Mouse (Mus musculus) midbrain, embryonic 16.5 days (tissue): ENCODE measurements at regions not wholly inside any gene's neighbourhood (a gene's known extent, or its start where the extent isn't known, plus 50 kb on each side); places are given as distances from the start of the nearest gene placed in this dataset.

ENCODE experiments used
- ATAC-seq: fragments of 200-750 bp; cut with Nextera tagmentation; 2 replicates; pipeline ENCODE4 v1.8.0; 2017; ENCODE audit warnings: moderate TSS enrichment
- H3K27ac ChIP-seq: fragments of 300-500 bp; sonication (generic); 2 replicates; pipeline ENCODE4 v1.5.1; 2014; ENCODE audit warnings: mild to moderate bottlenecking, low read length, mixed read lengths
- H3K27me3 ChIP-seq: fragments of 300-500 bp; sonication (generic); 2 replicates; pipeline ENCODE4 v1.6.1; 2014; ENCODE audit warnings: low read depth, low read length, mixed read lengths; ENCODE audit not compliant: control insufficient read depth, insufficient read depth
- H3K36me3 ChIP-seq: fragments of 300-500 bp; sonication (generic); 2 replicates; pipeline ENCODE4 v1.6.1; 2014; ENCODE audit warnings: mild to moderate bottlenecking, low read length, moderate library complexity, mixed read lengths; ENCODE audit not compliant: control insufficient read depth, insufficient read depth
- H3K4me1 ChIP-seq: fragments of 300-500 bp; sonication (generic); 2 replicates; pipeline ENCODE4 v1.6.1; 2014; ENCODE audit warnings: mild to moderate bottlenecking, low read length, mixed read lengths; ENCODE audit not compliant: control insufficient read depth, insufficient read depth
- H3K4me2 ChIP-seq: fragments of 300-500 bp; sonication (generic); 2 replicates; pipeline ENCODE4 v1.6.1; 2014; ENCODE audit warnings: mild to moderate bottlenecking, low read length, mixed read lengths
- H3K4me3 ChIP-seq: fragments of 300-500 bp; sonication (generic); 2 replicates; pipeline ENCODE4 v1.5.1; 2014; ENCODE audit warnings: low read depth, mild to moderate bottlenecking, low read length, moderate library complexity, mixed read lengths
- H3K9ac ChIP-seq: fragments of 300-500 bp; sonication (generic); 2 replicates; pipeline ENCODE4 v1.6.1; 2014; ENCODE audit warnings: low read depth, low read length, mixed read lengths
- H3K9me3 ChIP-seq: fragments of 300-500 bp; sonication (generic); replicated peaks from 2 replicates; pipeline ENCODE4 v1.6.1; 2014; ENCODE audit warnings: mild to moderate bottlenecking, low read length, mixed read lengths; ENCODE audit not compliant: control insufficient read depth, poor library complexity, severe bottlenecking
- WGBS: fragments of 180-500 bp; shearing (Covaris S2); extraction: QIAGEN DNeasy Blood & Tissue Kit; methylation state at CpG from one replicate; pipeline ENCODE4 v1.1.7; 2014; 5-methylcytosine and 5-hydroxymethylcytosine counted together

GRCm38 (mm10) chr12:94468609-94469008 is 1223.4 kb upstream of the Flrt2 start:
- ATAC-seq: no peak
- Histone ChIP-seq H3K27ac (no peak overlapping the region), H3K4me1 (no peaks in the 10 kb centered on the region), H3K9me3 (no peaks in the 10 kb centered on the region), H3K36me3 (no peaks in the 10 kb centered on the region), H3K4me2 (no peak overlapping the region), H3K4me3 (no peak overlapping the region), H3K27me3 (no peaks in the 10 kb centered on the region), H3K9ac (no peak overlapping the region)
- 87% methylated on average over 3 of the region's 3 CpGs for WGBS

- H3K27me3 ChIP-seq: no peaks in the 10 kb centered on the region
- no peaks in the 10 kb centered on the region for H3K4me1 ChIP-seq
- no peak overlapping the region for H3K27ac ChIP-seq
- H3K4me2 ChIP-seq: no peak overlapping the region
- H3K36me3 ChIP-seq: no peaks in the 10 kb centered on the region
- ATAC-seq: no peak
- no peaks in the 10 kb centered on the region for H3K9me3 ChIP-seq
- 87% methylated on average over 2 of the region's 2 CpGs for WGBS
- H3K4me3 ChIP-seq: no peak overlapping the region
- H3K9ac ChIP-seq: no peak overlapping the region
These were observed 1222.2 kb upstream of the Flrt2 start for GRCm38 (mm10) chr12:94469850-94470249.

GRCm38 (mm10) chr12:94470981-94471380 is 1221.0 kb upstream of the Flrt2 start:
- Histone ChIP-seq H3K27me3 (no peaks in the 10 kb centered on the region), H3K4me1 (no peaks in the 10 kb centered on the region), H3K9ac (no peak overlapping the region), H3K9me3 (no peaks in the 10 kb centered on the region), H3K4me3 (no peak overlapping the region), H3K4me2 (no peak overlapping the region), H3K27ac (no peak overlapping the region), H3K36me3 (no peaks in the 10 kb centered on the region)
- ATAC-seq: 0 out of 2 replicates have a peak, but pooled peaks have one; percentile 32
- WGBS: 33% methylated on average over 1 of the region's 1 CpGs

- no peak for ATAC-seq
- Histone ChIP-seq H3K27ac (no peak overlapping the region), H3K36me3 (no peaks in the 10 kb centered on the region), H3K4me1 (no peaks in the 10 kb centered on the region), H3K9me3 (no peaks in the 10 kb centered on the region), H3K27me3 (no peaks in the 10 kb centered on the region), H3K4me3 (no peak overlapping the region), H3K4me2 (no peak overlapping the region), H3K9ac (no peak overlapping the region)
- WGBS: 87% methylated on average over 2 of the region's 2 CpGs
These were observed 1203.3 kb upstream of the Flrt2 start for GRCm38 (mm10) chr12:94488721-94489120.

- Histone ChIP-seq H3K27me3 (no peaks in the 10 kb centered on the region), H3K9me3 (no peaks in the 10 kb centered on the region), H3K4me1 (no peaks in the 10 kb centered on the region), H3K27ac (no peak overlapping the region), H3K36me3 (no peaks in the 10 kb centered on the region), H3K4me3 (no peak overlapping the region), H3K9ac (no peak overlapping the region), H3K4me2 (no peak overlapping the region)
- no peak for ATAC-seq
- 87% methylated on average over 7 of the region's 7 CpGs for WGBS
These were observed 1183.9 kb upstream of the Flrt2 start for GRCm38 (mm10) chr12:94508099-94508498.

- no peak overlapping the region for H3K9ac ChIP-seq
These were observed 1182.2 kb upstream of the Flrt2 start for GRCm38 (mm10) chr12:94509855-94510254.

GRCm38 (mm10) chr12:94544706-94545105 is 1147.3 kb upstream of the Flrt2 start:
- no peak overlapping the region for H3K9ac ChIP-seq
- no peaks in the 10 kb centered on the region for H3K36me3 ChIP-seq
- ATAC-seq: no peak
- 72% methylated on average over 7 of the region's 7 CpGs for WGBS
- no peaks in the 10 kb centered on the region for H3K27me3 ChIP-seq
- H3K4me1 ChIP-seq: no peaks in the 10 kb centered on the region
- no peaks in the 10 kb centered on the region for H3K9me3 ChIP-seq
- no peak overlapping the region for H3K4me3 ChIP-seq
- no peak overlapping the region for H3K27ac ChIP-seq
- H3K4me2 ChIP-seq: no peak overlapping the region

More at GRCm38 (mm10) chr12:94509855-94510254, 1182.2 kb upstream of the Flrt2 start:
- no peaks in the 10 kb centered on the region for H3K4me1 ChIP-seq
- H3K4me3 ChIP-seq: no peak overlapping the region
- H3K27me3 ChIP-seq: no peaks in the 10 kb centered on the region
- H3K4me2 ChIP-seq: no peak overlapping the region
- no peak for ATAC-seq
- no peaks in the 10 kb centered on the region for H3K9me3 ChIP-seq
- H3K36me3 ChIP-seq: no peaks in the 10 kb centered on the region
- WGBS: 59% methylated on average over 5 of the region's 5 CpGs
- H3K27ac ChIP-seq: no peak overlapping the region

GRCm38 (mm10) chr12:94560374-94561194 is 1131.4 kb upstream of the Flrt2 start:
- H3K36me3 ChIP-seq: no peaks in the 10 kb centered on the region
- no peak overlapping the region for H3K4me3 ChIP-seq
- 88% methylated on average over 2 of the region's 2 CpGs for WGBS
- H3K27ac ChIP-seq: no peak overlapping the region
- H3K4me2 ChIP-seq: no peak overlapping the region
- H3K9me3 ChIP-seq: no peaks in the 10 kb centered on the region
- ATAC-seq: no peak
- H3K9ac ChIP-seq: no peak overlapping the region
- H3K27me3 ChIP-seq: no peaks in the 10 kb centered on the region
- H3K4me1 ChIP-seq: no peaks in the 10 kb centered on the region

GRCm38 (mm10) chr12:94574981-94575380 is 1117.0 kb upstream of the Flrt2 start:
- Histone ChIP-seq H3K9me3 (no peaks in the 10 kb centered on the region), H3K4me3 (no peak overlapping the region), H3K27me3 (no peaks in the 10 kb centered on the region), H3K36me3 (no peaks in the 10 kb centered on the region), H3K4me2 (no peak overlapping the region), H3K9ac (no peak overlapping the region), H3K4me1 (no peaks in the 10 kb centered on the region), H3K27ac (no peak overlapping the region)
- WGBS: 84% methylated on average over 2 of the region's 2 CpGs
- no peak for ATAC-seq
